Mouse (Mus musculus): ENCODE data around the gene Vmn1r130.
"Not testable (repeated sequence)": the region's sequence is repeated elsewhere in the genome, so short reads cannot be mapped to it uniquely, and the experiment has no call there.

DNA sequence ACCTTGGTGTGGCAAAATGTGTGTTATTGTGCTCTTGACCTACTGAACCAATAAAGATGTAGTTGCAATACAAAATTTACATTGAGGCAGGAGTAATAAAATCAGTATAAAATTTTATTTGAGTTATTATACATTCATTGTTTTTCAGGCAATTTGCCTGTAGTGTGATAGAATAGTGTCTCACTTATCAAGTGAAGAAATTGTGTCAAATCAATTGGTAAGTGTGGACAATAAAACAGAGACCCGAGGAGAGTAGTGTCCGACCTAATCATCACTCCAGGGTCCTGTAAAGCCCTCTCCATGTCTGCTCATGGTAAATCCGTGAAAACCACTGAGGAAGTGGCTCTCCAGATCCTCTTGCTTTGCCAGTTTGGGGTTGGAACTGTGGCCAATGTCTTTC, at the start of gene Vmn1r130:
- not testable (repeated sequence) for TF ChIP-seq POLR2A (IDR thresholded peaks at IDR 0.05; ENCODE audit: extremely low read depth, insufficient read depth, low read length); CTCF (IDR thresholded peaks at IDR 0.05; ENCODE audit: low read depth, low read length)
